Mouse (Mus musculus): Measurements from ENCODE around the gene Gm45234. TPM values are rescaled to one million over a fixed set of nuclear protein-coding genes. Genes with fewer than 3 reads are reported as not detected.
A peak's percentile ranks its signal among the peaks of the same experiment; 100 is the strongest.

The Gm45234 gene
- polyA plus RNA-seq, 1 experiment from 2014 or later = not detected

DNA sequence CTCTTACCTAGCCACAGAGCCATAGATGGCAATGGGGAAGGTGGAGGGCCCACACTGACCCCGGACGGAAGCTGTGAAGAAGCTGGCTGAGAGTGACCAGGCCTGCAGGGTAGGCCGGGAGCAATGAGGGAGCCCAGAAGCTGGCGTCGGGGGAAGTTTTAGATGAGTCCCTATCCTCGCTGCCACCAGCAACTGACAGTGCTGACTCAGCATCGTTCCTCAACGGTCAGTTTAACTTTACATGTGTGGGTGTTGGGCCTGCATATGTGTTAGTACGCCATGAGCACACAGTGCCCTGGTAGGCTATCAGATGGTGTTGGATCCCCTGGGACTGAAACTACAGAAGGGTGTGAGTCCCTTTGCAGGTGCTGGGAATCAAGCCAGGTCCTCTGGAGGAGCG is 31.3 kb downstream of the Gm45234 start:
- no peak overlapping the region for H3K4me2 ChIP-seq (ENCODE audit: low read depth)
- 89% methylated on average over 10 of the region's 10 CpGs for WGBS

DNA sequence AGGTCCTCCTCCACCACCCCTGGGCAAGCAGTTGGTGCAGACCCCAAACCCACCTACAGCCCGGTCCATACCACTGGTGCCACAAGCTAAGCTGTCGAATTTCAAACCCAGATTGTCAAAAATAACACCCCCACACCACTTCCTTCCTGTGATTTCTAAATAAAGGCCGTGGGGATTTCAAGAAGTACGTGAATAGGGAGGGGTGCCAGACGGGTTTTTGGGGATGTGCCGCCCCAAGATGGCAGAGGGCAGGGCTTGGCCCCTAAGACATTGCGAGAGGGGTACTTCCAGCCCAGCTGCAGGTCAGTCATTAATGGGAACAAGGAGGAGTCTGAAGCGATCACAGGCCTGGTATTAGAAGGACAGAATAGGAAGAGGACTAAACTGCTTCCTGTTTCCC is 32.3 kb downstream of the Gm45234 start:
- Histone ChIP-seq H3K4me1 (ENCODE audit: control insufficient read depth, insufficient read depth, low read length) (no peaks in the 10 kb centered on the region), H3K9me3 (ENCODE audit: control insufficient read depth, low read length) (no peaks in the 10 kb centered on the region), H3K9ac (ENCODE audit: low read length) (no peak overlapping the region), H3K36me3 (ENCODE audit: control insufficient read depth, insufficient read depth, low read length) (no peaks in the 10 kb centered on the region), H3K27ac (ENCODE audit: low read depth, low read length) (no peak overlapping the region), H3K4me3 (ENCODE audit: low read depth, low read length) (no peak overlapping the region), H3K4me2 (ENCODE audit: low read depth) (no peak overlapping the region), H3K27me3 (ENCODE audit: control insufficient read depth, insufficient read depth, low read length) (no peaks in the 10 kb centered on the region)
- DNase-seq (ENCODE audit: low spot score) (no peak), ATAC-seq (ENCODE audit: insufficient read depth, low FRiP score, low TSS enrichment) (no peak)
- WGBS = 82% methylated on average over 8 of the region's 8 CpGs

More for the DNA sequence above, 31.3 kb downstream of the Gm45234 start:
- Histone ChIP-seq H3K4me3 (ENCODE audit: low read depth, low read length) (no peak overlapping the region), H3K36me3 (ENCODE audit: control insufficient read depth, insufficient read depth, low read length) (no peaks in the 10 kb centered on the region), H3K9ac (ENCODE audit: low read length) (no peak overlapping the region), H3K9me3 (ENCODE audit: control insufficient read depth, low read length) (no peaks in the 10 kb centered on the region), H3K27ac (ENCODE audit: low read depth, low read length) (no peak overlapping the region), H3K4me1 (ENCODE audit: control insufficient read depth, insufficient read depth, low read length) (no peaks in the 10 kb centered on the region), H3K27me3 (ENCODE audit: control insufficient read depth, insufficient read depth, low read length) (no peaks in the 10 kb centered on the region)
- ATAC-seq (ENCODE audit: insufficient read depth, low FRiP score, low TSS enrichment) (no peak), DNase-seq (ENCODE audit: low spot score) (no peak)

DNA sequence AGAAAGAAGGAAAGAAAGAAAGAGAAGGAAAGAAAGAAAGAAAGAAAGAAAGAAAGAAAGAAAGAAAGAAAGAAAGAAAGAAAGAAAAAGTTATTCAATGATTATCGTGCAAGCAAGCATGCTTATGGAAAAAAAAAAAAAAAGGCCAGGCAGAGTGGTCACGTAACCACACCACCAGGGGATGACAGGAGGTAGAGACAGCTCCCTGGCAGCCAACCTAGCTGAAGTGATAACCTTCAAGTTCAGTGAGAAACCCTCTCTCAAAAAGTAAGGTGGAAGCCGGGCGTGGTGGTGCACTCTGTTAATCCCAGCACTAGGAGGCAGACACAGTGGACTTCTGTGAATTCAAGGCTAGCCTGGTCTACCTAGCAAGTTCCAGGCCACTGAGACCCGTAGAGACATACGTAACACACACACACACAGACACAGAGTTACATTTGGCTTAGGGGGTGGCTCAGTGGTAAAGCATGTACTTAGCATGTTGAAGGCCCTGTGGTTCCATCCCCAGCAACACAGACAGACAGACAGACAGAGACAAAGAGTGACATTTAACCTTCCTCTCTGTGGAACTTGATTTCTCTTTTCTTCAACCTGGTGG is 32.8 kb downstream of the Gm45234 start:
- H3K27ac ChIP-seq (ENCODE audit: low read depth, low read length) = no peak overlapping the region
- H3K9me3 ChIP-seq (ENCODE audit: control insufficient read depth, low read length) = no peaks in the 10 kb centered on the region
- H3K4me3 ChIP-seq (ENCODE audit: low read depth, low read length) = no peak overlapping the region
- 89% methylated on average over 6 of the region's 6 CpGs for WGBS
- no peak for DNase-seq (ENCODE audit: low spot score)
- H3K36me3 ChIP-seq (ENCODE audit: control insufficient read depth, insufficient read depth, low read length) = no peaks in the 10 kb centered on the region
- no peaks in the 10 kb centered on the region for H3K27me3 ChIP-seq (ENCODE audit: control insufficient read depth, insufficient read depth, low read length)
- no peak overlapping the region for H3K9ac ChIP-seq (ENCODE audit: low read length)
- no peaks in the 10 kb centered on the region for H3K4me1 ChIP-seq (ENCODE audit: control insufficient read depth, insufficient read depth, low read length)
- ATAC-seq (ENCODE audit: insufficient read depth, low FRiP score, low TSS enrichment) = no peak
- no peak overlapping the region for H3K4me2 ChIP-seq (ENCODE audit: low read depth)

DNA sequence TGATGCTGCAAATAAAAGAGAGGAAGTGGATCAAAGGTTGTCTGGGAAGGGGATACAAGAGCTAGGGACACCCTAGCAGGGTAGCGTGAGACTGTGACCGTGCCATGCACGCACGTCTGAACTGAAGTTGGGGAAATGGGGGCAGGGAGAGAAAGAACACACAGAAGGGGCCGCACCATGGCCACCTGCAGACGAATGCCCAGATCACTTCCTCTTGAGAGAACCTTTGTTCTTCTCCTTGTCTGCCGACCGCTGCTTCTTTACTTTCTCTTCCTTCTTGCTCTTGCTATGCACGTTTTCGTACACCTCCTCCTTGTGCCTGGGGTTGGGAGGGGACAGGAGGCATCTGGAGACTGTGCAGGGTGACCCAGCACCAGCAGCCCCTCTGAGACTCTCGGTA is 34.9 kb downstream of the Gm45234 start:
- ATAC-seq (ENCODE audit: insufficient read depth, low FRiP score, low TSS enrichment) (no peak), DNase-seq (ENCODE audit: low spot score) (no peak)
- H3K27ac ChIP-seq (ENCODE audit: low read depth, low read length) = no peak overlapping the region
- H3K9ac ChIP-seq (ENCODE audit: low read length) = no peak overlapping the region
- H3K4me1 ChIP-seq (ENCODE audit: control insufficient read depth, insufficient read depth, low read length) = no peaks in the 10 kb centered on the region
- WGBS = 68% methylated on average over 11 of the region's 11 CpGs
- no peaks in the 10 kb centered on the region for H3K27me3 ChIP-seq (ENCODE audit: control insufficient read depth, insufficient read depth, low read length)
- no peak overlapping the region for H3K4me2 ChIP-seq (ENCODE audit: low read depth)
- no peaks in the 10 kb centered on the region for H3K9me3 ChIP-seq (ENCODE audit: control insufficient read depth, low read length)
- peaks cover 3% of the 10 kb centered on the region; the same call in 1 of the 2 replicates for H3K36me3 ChIP-seq (ENCODE audit: control insufficient read depth, insufficient read depth, low read length)
- H3K4me3 ChIP-seq (ENCODE audit: low read depth, low read length) = no peak overlapping the region

DNA sequence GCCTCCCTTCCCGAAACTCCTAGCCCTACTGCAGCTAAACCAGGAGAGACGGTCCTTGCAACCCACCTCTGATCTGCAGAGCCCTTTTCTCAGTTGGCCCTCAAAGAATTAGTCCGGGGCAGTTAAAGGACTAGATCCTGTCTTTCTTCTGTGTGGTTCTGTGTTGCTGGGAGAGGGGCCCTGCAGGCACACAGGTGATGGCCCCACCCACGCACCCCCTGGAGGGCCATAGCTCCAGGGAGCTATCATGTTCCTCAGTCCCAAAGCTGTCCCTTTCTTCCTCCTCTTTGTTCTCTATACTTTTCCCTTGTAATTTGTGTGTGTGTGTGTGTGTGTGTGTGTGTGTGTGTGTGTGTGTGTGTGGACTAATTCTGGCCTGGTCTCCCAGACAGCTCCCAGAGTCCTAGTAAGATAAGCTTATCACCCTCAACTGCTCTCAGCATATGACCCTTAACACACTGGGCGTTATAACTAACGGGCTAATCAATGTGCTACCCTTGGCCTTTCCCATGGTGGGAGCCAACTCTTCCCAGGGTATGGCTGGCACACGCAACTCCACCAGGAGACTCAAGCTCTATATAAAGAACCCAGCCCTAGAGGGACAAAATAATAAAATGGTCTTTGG is 36.4 kb downstream of the Gm45234 start:
- no peak for ATAC-seq (ENCODE audit: insufficient read depth, low FRiP score, low TSS enrichment)
- H3K4me2 ChIP-seq (ENCODE audit: low read depth) = no peak overlapping the region
- H3K27ac ChIP-seq (ENCODE audit: low read depth, low read length) = no peak overlapping the region
- no peaks in the 10 kb centered on the region for H3K9me3 ChIP-seq (ENCODE audit: control insufficient read depth, low read length)
- no peak overlapping the region for H3K4me3 ChIP-seq (ENCODE audit: low read depth, low read length)
- H3K4me1 ChIP-seq (ENCODE audit: control insufficient read depth, insufficient read depth, low read length) = no peaks in the 10 kb centered on the region
- H3K9ac ChIP-seq (ENCODE audit: low read length) = no peak overlapping the region
- H3K36me3 ChIP-seq (ENCODE audit: control insufficient read depth, insufficient read depth, low read length) = peaks cover 6% of the 10 kb centered on the region; the same call in 1 of the 2 replicates
- DNase-seq (ENCODE audit: low spot score) = no peak
- no peaks in the 10 kb centered on the region for H3K27me3 ChIP-seq (ENCODE audit: control insufficient read depth, insufficient read depth, low read length)
- 76% methylated on average over 7 of the region's 7 CpGs for WGBS

DNA sequence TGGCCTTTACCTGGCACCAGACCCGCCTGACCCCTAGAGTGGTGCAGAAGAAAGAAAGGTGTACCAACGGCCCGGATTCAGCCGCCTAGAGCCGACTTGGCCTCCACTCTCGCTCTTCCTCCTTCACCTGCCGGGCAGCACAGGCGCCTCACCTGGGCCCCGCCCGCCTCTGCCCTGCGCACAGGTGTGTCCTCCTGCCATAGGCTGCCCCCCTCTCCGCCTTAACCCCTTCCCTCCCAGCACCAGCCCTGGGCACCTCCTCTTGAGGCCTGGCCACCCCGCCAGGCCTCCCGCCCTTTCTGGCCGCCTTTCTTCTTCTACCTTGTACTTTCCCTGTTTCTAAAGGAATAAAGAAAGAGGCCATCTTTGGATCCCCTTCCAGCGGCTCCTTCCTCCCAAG is 37.1 kb downstream of the Gm45234 start:
- 58% methylated on average over 11 of the region's 16 CpGs for WGBS
- H3K4me3 ChIP-seq (ENCODE audit: low read depth, low read length) = no peak overlapping the region
- H3K4me2 ChIP-seq (ENCODE audit: low read depth) = no peak overlapping the region
- DNase-seq (ENCODE audit: low spot score) = no peak
- H3K9ac ChIP-seq (ENCODE audit: low read length) = no peak overlapping the region
- no peak overlapping the region for H3K27ac ChIP-seq (ENCODE audit: low read depth, low read length)
- H3K4me1 ChIP-seq (ENCODE audit: control insufficient read depth, insufficient read depth, low read length) = no peaks in the 10 kb centered on the region; the same call in 1 of the 2 replicates
- H3K9me3 ChIP-seq (ENCODE audit: control insufficient read depth, low read length) = no peaks in the 10 kb centered on the region
- ATAC-seq (ENCODE audit: insufficient read depth, low FRiP score, low TSS enrichment) = no peak
- peaks cover 6% of the 10 kb centered on the region for H3K36me3 ChIP-seq (ENCODE audit: control insufficient read depth, insufficient read depth, low read length)
- no peaks in the 10 kb centered on the region for H3K27me3 ChIP-seq (ENCODE audit: control insufficient read depth, insufficient read depth, low read length)

DNA sequence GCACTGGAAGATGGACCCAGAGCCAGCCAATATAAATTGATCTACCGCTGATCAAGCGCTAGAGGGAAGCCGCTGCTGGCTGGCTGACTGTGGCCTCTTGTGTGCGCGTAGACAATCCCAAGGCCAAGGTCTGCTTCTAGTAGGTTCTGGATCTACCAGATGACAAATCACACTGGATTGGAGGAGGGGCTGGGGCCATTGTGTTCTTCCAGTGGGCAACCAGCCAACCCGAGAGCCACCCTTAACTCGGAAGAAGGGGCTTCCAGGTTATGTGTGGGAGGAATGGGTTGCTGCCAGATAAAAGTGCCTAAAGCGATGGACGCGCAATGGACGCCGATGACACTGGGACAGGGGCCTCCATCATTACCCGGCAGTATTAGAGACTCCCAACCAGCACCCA is 37.9 kb downstream of the Gm45234 start:
- Histone ChIP-seq H3K9ac (ENCODE audit: low read length) (no peak overlapping the region), H3K4me3 (ENCODE audit: low read depth, low read length) (no peak overlapping the region), H3K4me1 (ENCODE audit: control insufficient read depth, insufficient read depth, low read length) (peaks cover 6% of the 10 kb centered on the region), H3K9me3 (ENCODE audit: control insufficient read depth, low read length) (no peaks in the 10 kb centered on the region), H3K27ac (ENCODE audit: low read depth, low read length) (no peak overlapping the region), H3K4me2 (ENCODE audit: low read depth) (no peak overlapping the region), H3K36me3 (ENCODE audit: control insufficient read depth, insufficient read depth, low read length) (peaks cover 6% of the 10 kb centered on the region), H3K27me3 (ENCODE audit: control insufficient read depth, insufficient read depth, low read length) (no peaks in the 10 kb centered on the region)
- no peak for DNase-seq (ENCODE audit: low spot score)
- ATAC-seq (ENCODE audit: insufficient read depth, low FRiP score, low TSS enrichment) = no peak
- WGBS = 85% methylated on average over 13 of the region's 13 CpGs

DNA sequence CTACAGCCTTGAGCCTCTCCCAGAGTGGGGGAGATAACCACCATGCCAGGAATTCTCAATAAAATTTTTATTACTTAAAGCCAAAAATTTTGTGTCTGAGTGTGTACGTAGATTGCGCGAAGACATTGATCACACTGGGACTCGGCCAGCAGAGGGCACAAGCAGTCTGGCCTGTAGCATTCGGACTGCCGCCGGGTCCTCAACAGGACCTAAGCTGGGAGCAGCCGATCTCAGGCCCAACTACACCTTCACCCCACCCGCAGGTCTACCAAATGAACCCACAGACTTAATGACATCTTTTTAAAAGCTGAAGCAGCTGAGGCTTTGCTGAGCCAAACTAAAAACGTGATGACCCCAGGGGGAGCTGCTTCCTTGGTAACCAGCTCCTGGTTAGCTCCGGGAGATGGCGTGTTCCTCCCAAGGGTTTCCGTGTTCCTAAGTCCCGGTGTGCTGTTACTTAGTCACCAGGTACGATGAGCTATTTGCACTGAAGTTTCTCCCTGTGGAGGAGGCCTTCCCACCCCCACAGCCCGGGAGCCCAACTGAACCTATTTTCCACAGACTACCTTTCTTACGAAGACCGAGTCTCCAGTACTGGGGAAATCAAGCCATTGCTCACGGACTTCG is 38.8 kb downstream of the Gm45234 start:
- WGBS = 73% methylated on average over 20 of the region's 20 CpGs
- no peak overlapping the region for H3K27ac ChIP-seq (ENCODE audit: low read depth, low read length)
- H3K4me3 ChIP-seq (ENCODE audit: low read depth, low read length) = no peak overlapping the region
- no peaks in the 10 kb centered on the region for H3K27me3 ChIP-seq (ENCODE audit: control insufficient read depth, insufficient read depth, low read length)
- H3K4me1 ChIP-seq (ENCODE audit: control insufficient read depth, insufficient read depth, low read length) = peaks cover 8% of the 10 kb centered on the region
- no peaks in the 10 kb centered on the region for H3K9me3 ChIP-seq (ENCODE audit: control insufficient read depth, low read length)
- no peak for ATAC-seq (ENCODE audit: insufficient read depth, low FRiP score, low TSS enrichment)
- no peak overlapping the region for H3K4me2 ChIP-seq (ENCODE audit: low read depth)
- H3K9ac ChIP-seq (ENCODE audit: low read length) = no peak overlapping the region
- DNase-seq (ENCODE audit: low spot score) = peak; percentile 65
- H3K36me3 ChIP-seq (ENCODE audit: control insufficient read depth, insufficient read depth, low read length) = peaks cover 6% of the 10 kb centered on the region

DNA sequence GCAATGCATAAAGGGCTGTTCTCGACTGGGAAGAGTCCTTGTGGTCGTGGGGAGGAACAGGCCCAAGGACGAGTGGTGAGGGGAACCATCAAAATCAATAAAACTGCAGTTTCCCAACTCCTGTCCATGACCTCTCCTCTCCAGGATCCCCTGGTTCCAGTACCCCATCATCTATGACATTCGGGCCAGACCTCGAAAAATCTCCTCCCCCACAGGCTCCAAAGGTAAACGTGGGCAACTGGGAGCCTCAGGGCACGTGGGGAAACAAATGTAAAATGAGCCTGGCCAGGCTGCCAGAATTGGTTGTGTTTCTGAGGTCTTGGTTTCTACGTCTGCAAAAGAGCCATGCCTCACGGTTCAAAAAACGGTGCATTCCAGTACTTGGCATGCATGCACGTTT is 42.9 kb downstream of the Gm45234 start:
- WGBS = 19% methylated on average over 11 of the region's 11 CpGs
- H3K36me3 ChIP-seq (ENCODE audit: control insufficient read depth, insufficient read depth, low read length) = peaks cover 6% of the 10 kb centered on the region

More for the DNA sequence above, 42.9 kb downstream of the Gm45234 start:
- H3K9ac ChIP-seq (ENCODE audit: low read length) = peak overlapping the region; percentile 84
- H3K4me2 ChIP-seq (ENCODE audit: low read depth) = peak overlapping the region; percentile 96
- ATAC-seq (ENCODE audit: insufficient read depth, low FRiP score, low TSS enrichment) (no peak), DNase-seq (ENCODE audit: low spot score) (no peak)
- no peak overlapping the region; the same call in 1 of the 2 replicates for H3K27ac ChIP-seq (ENCODE audit: low read depth, low read length)
- no peaks in the 10 kb centered on the region for H3K27me3 ChIP-seq (ENCODE audit: control insufficient read depth, insufficient read depth, low read length)
- peak overlapping the region; percentile 85 for H3K4me3 ChIP-seq (ENCODE audit: low read depth, low read length)
- peaks cover 11% of the 10 kb centered on the region for H3K4me1 ChIP-seq (ENCODE audit: control insufficient read depth, insufficient read depth, low read length)
- H3K9me3 ChIP-seq (ENCODE audit: control insufficient read depth, low read length) = no peaks in the 10 kb centered on the region

All from neural tube, embryonic 11.5 days (tissue).